Mouse (Mus musculus): ENCODE measurements around the gene Spib. TPM values are rescaled to one million over a fixed set of nuclear protein-coding genes. Genes with fewer than 3 reads are reported as not detected.

The Spib gene
- polyA plus RNA-seq, 1 experiment, result 55.6 TPM

DNA sequence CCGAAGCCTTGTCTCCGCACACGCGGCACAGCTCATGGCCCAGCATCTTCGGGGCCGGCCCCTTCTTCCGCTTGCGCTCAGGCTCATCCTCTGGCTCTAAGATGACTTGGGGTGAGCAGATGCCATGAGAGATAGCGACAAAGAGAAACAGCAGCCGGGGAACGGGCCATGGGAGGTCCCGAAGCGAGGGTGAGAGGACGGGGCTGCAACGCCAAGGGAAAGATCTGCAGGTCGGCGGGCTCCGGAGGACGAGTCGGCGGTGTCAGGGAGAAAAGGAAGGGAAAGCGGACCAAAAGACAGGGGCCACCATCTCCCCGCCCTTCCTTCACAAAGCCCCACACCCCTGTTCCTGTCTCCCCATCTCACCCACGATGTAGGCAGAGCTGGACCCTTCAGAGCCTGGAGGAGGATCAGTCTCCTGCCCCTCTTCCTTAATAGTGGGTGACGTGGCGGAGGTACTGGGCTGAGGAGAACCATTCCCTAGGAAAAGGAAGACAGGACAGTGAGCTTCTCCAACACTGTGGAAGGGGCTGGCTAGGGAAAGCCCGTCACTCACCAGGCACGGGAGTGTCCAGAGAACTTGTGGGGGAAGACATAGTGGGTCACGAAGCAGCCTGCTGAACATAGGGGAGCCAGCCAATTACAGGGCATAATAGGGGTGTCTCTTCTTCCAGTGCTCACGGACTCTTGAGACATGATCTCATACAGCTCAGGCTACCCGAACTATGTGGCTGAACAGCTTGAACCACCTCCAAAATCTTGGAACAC is 20.5 kb upstream of the Spib start:
- Histone ChIP-seq H3K27ac (ENCODE audit: control insufficient read depth, insufficient read depth, low read depth, low read length, poor library complexity) (no peak overlapping the region), H3K4me3 (replicated peaks; ENCODE audit: control insufficient read depth, low read depth, low read length) (no peak overlapping the region)
- 93% methylated on average over 31 of the region's 31 CpGs for WGBS

DNA sequence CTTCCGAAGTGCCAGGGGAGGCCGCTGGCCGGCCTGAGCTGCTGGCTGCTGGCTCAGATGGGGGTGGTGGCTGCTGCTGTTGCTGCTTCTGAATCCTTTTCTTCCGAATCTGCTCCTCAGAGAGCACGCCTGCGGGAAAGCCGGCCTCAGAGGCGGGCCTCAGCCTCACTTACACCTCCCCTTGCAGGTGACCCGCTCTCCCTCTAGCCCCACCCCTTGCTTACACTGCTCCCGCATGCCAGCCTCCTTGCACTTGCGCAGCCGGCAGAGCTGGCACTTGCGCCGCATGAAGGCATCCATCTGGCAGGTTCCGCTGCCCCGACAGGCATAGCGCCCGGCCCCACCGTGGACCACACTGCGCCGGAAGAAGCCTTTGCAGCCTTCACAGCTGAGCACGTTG is 19.9 kb upstream of the Spib start:
- no peak for TF ChIP-seq CTCF (IDR thresholded peaks at IDR 0.05; ENCODE audit: control insufficient read depth, insufficient read depth, low read length)
- TF ChIP-seq POLR2A (IDR thresholded peaks at IDR 0.05; ENCODE audit: borderline replicate concordance, control insufficient read depth, low read depth, low read length), result no peak
- Histone ChIP-seq H3K4me3 (replicated peaks; ENCODE audit: control insufficient read depth, low read depth, low read length) (no peak overlapping the region), H3K27ac (ENCODE audit: control insufficient read depth, insufficient read depth, low read depth, low read length, poor library complexity) (no peak overlapping the region), H3K4me1 (ENCODE audit: control insufficient read depth, insufficient read depth, low read length) (peaks cover 8% of the 10 kb centered on the region; the same call in 1 of the 2 replicates)
- 93% methylated on average over 22 of the region's 22 CpGs for WGBS

More for the DNA sequence above, 20.5 kb upstream of the Spib start:
- TF ChIP-seq CTCF (IDR thresholded peaks at IDR 0.05; ENCODE audit: control insufficient read depth, insufficient read depth, low read length), result no peak
- no peak for TF ChIP-seq POLR2A (IDR thresholded peaks at IDR 0.05; ENCODE audit: borderline replicate concordance, control insufficient read depth, low read depth, low read length)
- H3K4me1 ChIP-seq (ENCODE audit: control insufficient read depth, insufficient read depth, low read length), result peaks cover 6% of the 10 kb centered on the region; the same call in 1 of the 2 replicates

DNA sequence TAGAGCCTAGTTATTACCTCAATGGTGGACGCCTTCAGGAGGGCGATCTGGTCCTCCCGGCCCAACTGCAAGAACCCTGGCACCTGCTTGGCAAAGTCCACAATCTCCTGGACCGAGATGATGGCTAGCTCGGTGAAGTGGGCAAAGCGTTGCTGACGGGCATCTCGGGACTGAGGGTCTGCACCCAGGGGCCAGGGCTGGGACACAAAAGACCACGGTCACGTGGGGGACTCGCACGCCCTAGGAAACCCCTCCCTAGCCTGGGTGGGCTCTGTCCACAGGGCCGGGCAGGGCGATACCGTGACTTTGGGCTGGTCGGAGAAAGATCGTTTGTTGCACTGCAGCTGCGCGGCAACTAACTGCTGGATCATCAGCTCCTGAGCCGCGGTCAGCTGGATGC is 19.4 kb upstream of the Spib start:
- TF ChIP-seq POLR2A (IDR thresholded peaks at IDR 0.05; ENCODE audit: borderline replicate concordance, control insufficient read depth, low read depth, low read length) (no peak), CTCF (IDR thresholded peaks at IDR 0.05; ENCODE audit: control insufficient read depth, insufficient read depth, low read length) (no peak)
- peaks cover 9% of the 10 kb centered on the region; the same call in 1 of the 2 replicates for H3K4me1 ChIP-seq (ENCODE audit: control insufficient read depth, insufficient read depth, low read length)
- no peak overlapping the region for H3K27ac ChIP-seq (ENCODE audit: control insufficient read depth, insufficient read depth, low read depth, low read length, poor library complexity)
- no peak overlapping the region for H3K4me3 ChIP-seq (replicated peaks; ENCODE audit: control insufficient read depth, low read depth, low read length)
- WGBS, result 96% methylated on average over 21 of the region's 21 CpGs

DNA sequence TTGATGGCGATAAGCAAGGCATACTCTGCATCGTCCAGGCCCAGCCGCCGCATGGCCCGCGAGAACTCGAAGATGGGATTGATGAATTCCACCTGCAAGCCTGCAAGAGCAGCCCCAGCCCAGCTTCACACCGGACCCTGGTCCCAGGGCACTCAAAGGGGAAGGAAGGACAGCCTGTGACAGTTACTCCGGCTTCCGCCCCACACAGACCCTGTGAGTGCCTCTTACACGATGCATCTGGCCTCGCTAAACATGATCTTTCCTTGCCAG is 18.5 kb upstream of the Spib start:
- Histone ChIP-seq H3K4me3 (replicated peaks; ENCODE audit: control insufficient read depth, low read depth, low read length) (no peak overlapping the region), H3K27ac (ENCODE audit: control insufficient read depth, insufficient read depth, low read depth, low read length, poor library complexity) (no peak overlapping the region; the same call in 1 of the 2 replicates), H3K4me1 (ENCODE audit: control insufficient read depth, insufficient read depth, low read length) (peaks cover 9% of the 10 kb centered on the region; the same call in 1 of the 2 replicates)
- TF ChIP-seq CTCF (IDR thresholded peaks at IDR 0.05; ENCODE audit: control insufficient read depth, insufficient read depth, low read length), result no peak
- TF ChIP-seq POLR2A (IDR thresholded peaks at IDR 0.05; ENCODE audit: borderline replicate concordance, control insufficient read depth, low read depth, low read length), result no peak
- 85% methylated on average over 12 of the region's 12 CpGs for WGBS

DNA sequence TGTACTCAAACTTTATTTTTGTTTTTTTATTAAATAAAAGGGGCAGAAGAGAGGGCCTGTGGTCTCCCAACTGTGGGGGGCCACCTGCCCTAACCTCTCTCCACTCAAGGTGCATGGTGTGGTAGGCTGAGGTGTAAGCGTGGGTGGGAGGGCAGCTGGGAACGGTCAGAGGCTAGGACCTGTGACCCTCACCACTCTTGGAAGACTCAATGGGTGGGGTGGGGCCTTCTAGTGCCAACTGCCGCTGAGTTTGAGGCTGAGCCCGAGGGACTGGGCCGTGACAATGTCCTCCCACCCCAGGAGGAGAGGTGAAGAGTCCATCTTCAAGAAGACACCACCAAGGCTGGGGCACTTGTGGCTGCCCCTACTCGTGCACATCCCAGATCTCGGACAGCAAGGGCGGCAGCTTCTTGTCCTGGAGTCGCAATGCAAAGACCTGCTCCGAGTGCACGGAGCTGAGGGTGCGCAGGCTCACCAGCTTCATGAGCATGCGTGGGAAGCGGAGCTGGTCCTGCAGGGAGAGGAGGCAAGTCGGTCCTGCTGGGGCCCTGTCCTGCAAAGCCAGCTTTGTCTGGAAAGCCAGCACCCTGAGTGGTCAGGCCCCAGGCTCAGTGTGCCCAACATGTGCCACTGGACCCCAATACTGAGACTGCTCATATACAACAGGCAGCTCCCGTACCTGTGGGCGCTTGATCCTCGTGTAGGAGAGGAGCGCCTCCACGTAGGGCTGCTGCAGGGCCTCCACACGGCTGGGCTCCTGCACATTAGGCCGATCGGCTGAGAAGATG is 17.9 kb upstream of the Spib start:
- 93% methylated on average over 23 of the region's 23 CpGs for WGBS
- Histone ChIP-seq H3K27ac (ENCODE audit: control insufficient read depth, insufficient read depth, low read depth, low read length, poor library complexity) (no peak overlapping the region; the same call in 1 of the 2 replicates), H3K4me1 (ENCODE audit: control insufficient read depth, insufficient read depth, low read length) (peaks cover 9% of the 10 kb centered on the region; the same call in 1 of the 2 replicates), H3K4me3 (replicated peaks; ENCODE audit: control insufficient read depth, low read depth, low read length) (no peak overlapping the region)
- TF ChIP-seq POLR2A (IDR thresholded peaks at IDR 0.05; ENCODE audit: borderline replicate concordance, control insufficient read depth, low read depth, low read length), result no peak
- TF ChIP-seq CTCF (IDR thresholded peaks at IDR 0.05; ENCODE audit: control insufficient read depth, insufficient read depth, low read length), result no peak

DNA sequence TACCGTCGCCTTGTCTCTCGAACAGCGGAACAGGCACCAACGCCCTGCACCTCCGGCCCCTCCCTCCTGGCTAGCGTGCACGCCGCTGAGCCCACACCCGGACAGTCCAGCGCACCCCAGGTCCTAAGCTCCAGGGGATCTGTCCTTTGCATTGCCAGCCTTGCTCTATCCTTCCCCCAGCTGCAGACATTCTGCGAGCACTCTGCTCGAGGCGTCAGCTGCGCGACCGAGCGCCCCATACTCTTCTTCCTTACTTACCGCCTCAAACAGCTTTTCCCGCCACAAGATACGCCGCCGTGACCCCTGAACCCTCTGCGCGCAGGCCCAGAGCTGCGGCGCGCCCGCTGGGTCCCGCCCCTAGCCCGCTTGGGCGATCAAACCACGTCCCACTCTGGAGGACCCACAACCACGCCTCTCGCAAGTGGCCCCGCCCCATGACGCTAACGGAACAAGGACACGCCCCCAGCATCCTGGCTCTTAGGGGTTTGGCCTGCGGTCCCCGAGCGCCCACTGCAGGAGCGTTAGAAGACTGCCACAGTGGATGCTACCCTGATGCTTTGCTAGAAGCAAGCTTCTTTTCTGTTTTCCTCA is 16.7 kb upstream of the Spib start, which contains the start of gene Pold1:
TSS of gene Pold1 (minus strand) at position 353 of the 591 bp plus-strand sequence.
- H3K4me1 ChIP-seq (ENCODE audit: control insufficient read depth, insufficient read depth, low read length), result peaks cover 9% of the 10 kb centered on the region; the same call in 1 of the 2 replicates
- TF ChIP-seq CTCF (IDR thresholded peaks at IDR 0.05; ENCODE audit: control insufficient read depth, insufficient read depth, low read length) (peak; percentile 93), POLR2A (IDR thresholded peaks at IDR 0.05; ENCODE audit: borderline replicate concordance, control insufficient read depth, low read depth, low read length) (peak; percentile 58; the same call in 1 of the 2 replicates)
- under 1% methylated on average over 43 of the region's 43 CpGs for WGBS

DNA sequence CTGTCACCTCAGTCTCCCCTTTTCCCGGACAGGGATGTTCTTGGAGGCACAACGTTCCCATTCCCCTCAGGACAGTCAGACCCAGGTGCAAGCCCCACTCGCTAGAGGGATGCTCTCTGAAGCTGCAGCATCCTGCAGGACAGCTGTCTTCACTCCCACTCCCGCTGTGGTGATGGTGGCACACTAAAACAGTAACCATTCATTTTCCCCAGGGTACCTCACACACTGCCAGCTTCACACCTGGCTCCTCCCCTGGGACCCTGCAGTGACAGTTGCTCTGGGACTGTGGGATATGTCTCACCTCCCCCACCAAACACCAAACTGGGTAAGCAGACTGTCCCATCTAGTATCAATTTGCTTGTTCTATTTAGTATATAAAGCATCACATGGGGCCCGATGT is 15.9 kb upstream of the Spib start:
- H3K27ac ChIP-seq (ENCODE audit: control insufficient read depth, insufficient read depth, low read depth, low read length, poor library complexity), result peak overlapping the region; percentile 50
- peaks cover 9% of the 10 kb centered on the region; the same call in 1 of the 2 replicates for H3K4me1 ChIP-seq (ENCODE audit: control insufficient read depth, insufficient read depth, low read length)
- TF ChIP-seq CTCF (IDR thresholded peaks at IDR 0.05; ENCODE audit: control insufficient read depth, insufficient read depth, low read length) (no peak), POLR2A (IDR thresholded peaks at IDR 0.05; ENCODE audit: borderline replicate concordance, control insufficient read depth, low read depth, low read length) (no peak)
- 17% methylated on average over 5 of the region's 5 CpGs for WGBS
- peak overlapping the region; percentile 89 for H3K4me3 ChIP-seq (replicated peaks; ENCODE audit: control insufficient read depth, low read depth, low read length)

More for the DNA sequence above, 16.7 kb upstream of the Spib start, which contains the start of gene Pold1:
- Histone ChIP-seq H3K4me3 (replicated peaks; ENCODE audit: control insufficient read depth, low read depth, low read length) (peak within 1 kb of the TSS; percentile 89), H3K27ac (ENCODE audit: control insufficient read depth, insufficient read depth, low read depth, low read length, poor library complexity) (peak within 1 kb of the TSS; percentile 79)

DNA sequence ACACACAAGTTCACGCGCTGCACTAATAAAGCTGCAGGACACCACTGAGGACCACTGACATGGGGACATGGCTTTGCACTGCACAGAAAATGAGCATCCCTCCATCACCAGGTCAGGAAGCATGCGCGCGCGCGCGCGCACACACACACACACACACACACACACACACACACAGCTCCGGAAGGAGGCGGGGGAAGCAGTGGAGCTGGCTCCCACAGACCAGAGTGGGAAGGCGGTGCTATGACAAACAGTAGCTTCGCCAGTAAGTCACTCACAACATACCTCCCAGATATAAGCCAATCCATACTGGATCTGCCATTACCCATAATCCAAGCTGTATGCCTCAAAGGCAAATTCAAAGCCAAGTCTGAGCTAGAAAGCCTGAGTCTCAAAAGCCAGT is 15.2 kb upstream of the Spib start:
- peaks cover 9% of the 10 kb centered on the region; the same call in 1 of the 2 replicates for H3K4me1 ChIP-seq (ENCODE audit: control insufficient read depth, insufficient read depth, low read length)
- WGBS, result 47% methylated on average over 13 of the region's 13 CpGs
- no peak for TF ChIP-seq POLR2A (IDR thresholded peaks at IDR 0.05; ENCODE audit: borderline replicate concordance, control insufficient read depth, low read depth, low read length)
- no peak for TF ChIP-seq CTCF (IDR thresholded peaks at IDR 0.05; ENCODE audit: control insufficient read depth, insufficient read depth, low read length)
- H3K27ac ChIP-seq (ENCODE audit: control insufficient read depth, insufficient read depth, low read depth, low read length, poor library complexity), result no peak overlapping the region; the same call in 1 of the 2 replicates
- H3K4me3 ChIP-seq (replicated peaks; ENCODE audit: control insufficient read depth, low read depth, low read length), result peak overlapping the region; percentile 39
